Mouse (Mus musculus): Measurements from ENCODE around the gene Pygb.

The Pygb gene

GRCm38 (mm10) chr2:150788768-150789550 is 2.4 kb downstream of the Pygb start:
- DNase-seq (ENCODE audit: low read depth, low spot score) = no peak

GRCm38 (mm10) chr2:150793320-150793719 is 6.8 kb downstream of the Pygb start:
- no peak for DNase-seq (ENCODE audit: low read depth, low spot score)

- no peak for DNase-seq (ENCODE audit: low read depth, low spot score)
Observed at GRCm38 (mm10) chr2:150798084-150798483, 11.5 kb downstream of the Pygb start.

GRCm38 (mm10) chr2:150800616-150801015 is 14.1 kb downstream of the Pygb start:
- no peak for DNase-seq (ENCODE audit: low read depth, low spot score)

- peak; percentile 27 for DNase-seq (ENCODE audit: low read depth, low spot score)
Observed at GRCm38 (mm10) chr2:150803035-150803434, 16.5 kb downstream of the Pygb start.

- DNase-seq (ENCODE audit: low read depth, low spot score) = no peak
Observed at GRCm38 (mm10) chr2:150808381-150808780, 21.8 kb downstream of the Pygb start.

GRCm38 (mm10) chr2:150808812-150809211 is 22.3 kb downstream of the Pygb start:
- DNase-seq (ENCODE audit: low read depth, low spot score) = no peak

- no peak for DNase-seq (ENCODE audit: low read depth, low spot score)
Observed at GRCm38 (mm10) chr2:150810603-150811002, 24.1 kb downstream of the Pygb start.

- no peak for DNase-seq (ENCODE audit: low read depth, low spot score)
Observed at GRCm38 (mm10) chr2:150812816-150813215, 26.3 kb downstream of the Pygb start.

- no peak for DNase-seq (ENCODE audit: low read depth, low spot score)
Observed at GRCm38 (mm10) chr2:150816676-150817402, 30.3 kb downstream of the Pygb start.

GRCm38 (mm10) chr2:150818742-150819141 is 32.2 kb downstream of the Pygb start:
- no peak for DNase-seq (ENCODE audit: low read depth, low spot score)

GRCm38 (mm10) chr2:150820720-150821119 is 34.2 kb downstream of the Pygb start:
- DNase-seq (ENCODE audit: low read depth, low spot score) = no peak

GRCm38 (mm10) chr2:150822987-150823386 is 36.5 kb downstream of the Pygb start:
- DNase-seq (ENCODE audit: low read depth, low spot score) = no peak

GRCm38 (mm10) chr2:150826426-150826825 is 39.9 kb downstream of the Pygb start:
- no peak for DNase-seq (ENCODE audit: low read depth, low spot score)

- no peak for DNase-seq (ENCODE audit: low read depth, low spot score)
Observed at GRCm38 (mm10) chr2:150828164-150828563, 41.6 kb downstream of the Pygb start.

- no peak for DNase-seq (ENCODE audit: low read depth, low spot score)
Observed at GRCm38 (mm10) chr2:150828654-150829053, 42.1 kb downstream of the Pygb start.

- no peak for DNase-seq (ENCODE audit: low read depth, low spot score)
Observed at GRCm38 (mm10) chr2:150830011-150830410, 43.5 kb downstream of the Pygb start.

GRCm38 (mm10) chr2:150830911-150831441 is 44.4 kb downstream of the Pygb start:
- DNase-seq (ENCODE audit: low read depth, low spot score) = no peak

GRCm38 (mm10) chr2:150832029-150832428 is 45.5 kb downstream of the Pygb start:
- DNase-seq (ENCODE audit: low read depth, low spot score) = no peak

GRCm38 (mm10) chr2:150834616-150835015 is 48.1 kb downstream of the Pygb start:
- DNase-seq (ENCODE audit: low read depth, low spot score) = no peak

GRCm38 (mm10) chr2:150835975-150836374 is 49.4 kb downstream of the Pygb start:
- DNase-seq (ENCODE audit: low read depth, low spot score) = no peak

- DNase-seq (ENCODE audit: low read depth, low spot score) = no peak
Observed at GRCm38 (mm10) chr2:150836906-150837305, 50.4 kb downstream of the Pygb start.

- DNase-seq (ENCODE audit: low read depth, low spot score) = no peak
Observed at GRCm38 (mm10) chr2:150837781-150838180, 51.2 kb downstream of the Pygb start.
